Mouse (Mus musculus) retina, embryonic 14.5 days (tissue): ENCODE measurements at regions not wholly inside any gene's neighbourhood (a gene's known extent, or its start where the extent isn't known, plus 50 kb on each side); places are given as distances from the start of the nearest gene placed in this dataset.

Experiments used
- DNase-seq: peaks from one replicate; pipeline ENCODE4 v3.0.0-alpha.2; 2015; ENCODE audit warnings: low spot score

- peak; percentile 33 for DNase-seq
These were observed 61.9 kb upstream of the Ncam2 start for GRCm38 (mm10) chr16:81138583-81138982.

DNA sequence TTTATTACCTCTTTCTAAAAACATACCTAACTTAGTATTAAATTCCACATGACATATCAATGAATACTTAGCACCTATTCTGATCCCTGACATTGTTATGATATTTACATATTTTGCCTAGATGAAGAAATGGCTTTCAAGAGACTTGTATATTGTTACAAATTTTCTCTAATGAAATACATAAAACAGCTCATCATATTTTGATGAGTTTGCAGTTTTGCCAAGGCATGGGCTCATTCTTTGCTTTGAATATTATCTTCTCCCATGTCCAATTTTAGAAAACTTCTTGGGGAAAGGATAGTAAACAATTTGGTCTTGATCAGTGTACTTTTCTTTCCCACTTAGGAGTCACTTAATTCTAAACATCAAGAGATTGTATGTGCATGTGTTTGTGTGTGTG lies 54.5 kb upstream of the Ncam2 start:
- no peak for DNase-seq

GRCm38 (mm10) chr16:81149491-81149890 lies 51.0 kb upstream of the Ncam2 start:
- DNase-seq: no peak
